Mouse (Mus musculus) brain, embryonic 14.5 days (tissue): Measurements from ENCODE around the gene Lhx6. TPM values are rescaled to one million over a fixed set of nuclear protein-coding genes. Genes with fewer than 3 reads are reported as not detected.

Experiments used
- DNase-seq: peaks from one replicate; pipeline ENCODE4 v3.0.0-alpha.2; 2011; ENCODE audit warnings: low read depth
- CTCF ChIP-seq: fragments of 200-500 bp; IDR thresholded peaks from 2 replicates; pipeline ENCODE4 v1.5.1; 2012; ENCODE audit warnings: inconsistent platforms, mild to moderate bottlenecking, moderate library complexity, borderline replicate concordance; ENCODE audit not compliant: insufficient read depth, insufficient read length; ENCODE audit errors: extremely low read depth
- POLR2A ChIP-seq: fragments of 200-500 bp; IDR thresholded peaks from 2 replicates; pipeline ENCODE4 v1.6.1; 2012; ENCODE audit warnings: mild to moderate bottlenecking, inconsistent platforms, borderline replicate concordance; ENCODE audit not compliant: poor library complexity, insufficient read depth, insufficient read length, severe bottlenecking; ENCODE audit errors: extremely low read depth
- polyA plus RNA-seq: library from polyadenylated mRNA; depleted of rRNA; stranded (reverse); fragments of >200 nt; gene quantifications from 2 replicates; pipeline ENCODE4 v1.2.3, GENCODE M21; 2012

The Lhx6 gene
- polyA plus RNA-seq, 1 experiment: 16.9 TPM

DNA sequence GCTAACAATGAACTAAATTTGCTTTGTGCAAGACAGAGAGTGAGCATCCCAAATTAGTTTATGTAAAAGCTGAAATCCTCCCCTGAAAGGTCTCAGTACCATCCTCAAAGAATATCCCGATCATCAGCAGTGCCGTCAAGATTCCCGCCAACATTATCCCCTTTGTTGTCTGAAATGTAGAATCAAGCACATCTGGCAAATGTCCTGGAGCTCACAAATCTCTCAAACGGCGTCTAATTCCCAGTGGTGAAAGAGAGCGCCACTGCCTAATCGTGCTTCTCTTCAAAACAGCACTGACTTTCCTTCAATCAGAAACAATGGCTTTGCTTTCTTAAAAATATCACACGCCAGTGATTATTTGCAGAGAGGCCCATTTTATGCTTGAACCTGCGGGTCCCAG, 38.1 kb downstream of the Lhx6 start:
- peak; percentile 68 for DNase-seq
- no peak for TF ChIP-seq POLR2A
- TF ChIP-seq CTCF: no peak

DNA sequence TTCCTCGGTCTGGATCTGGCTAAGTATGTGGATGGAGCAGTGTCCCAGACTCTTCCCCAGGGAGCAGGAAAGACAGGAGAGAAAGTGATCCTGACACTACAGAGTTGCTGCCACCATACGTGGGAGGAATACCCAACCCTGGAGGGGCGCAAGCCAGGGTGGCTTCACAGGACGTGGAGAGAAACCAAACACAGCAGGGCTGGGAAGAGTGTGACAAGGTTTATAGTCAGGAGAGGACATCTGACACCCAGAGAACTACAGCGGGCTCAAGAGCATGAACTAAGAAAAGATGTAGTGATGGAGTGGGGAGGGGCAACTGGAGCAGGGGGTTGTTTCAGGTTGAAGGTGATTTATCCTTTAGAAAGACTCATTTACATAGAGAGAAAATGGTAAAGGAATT, 43.8 kb downstream of the Lhx6 start:
- TF ChIP-seq CTCF (no peak), POLR2A (no peak)
- no peak for DNase-seq

DNA sequence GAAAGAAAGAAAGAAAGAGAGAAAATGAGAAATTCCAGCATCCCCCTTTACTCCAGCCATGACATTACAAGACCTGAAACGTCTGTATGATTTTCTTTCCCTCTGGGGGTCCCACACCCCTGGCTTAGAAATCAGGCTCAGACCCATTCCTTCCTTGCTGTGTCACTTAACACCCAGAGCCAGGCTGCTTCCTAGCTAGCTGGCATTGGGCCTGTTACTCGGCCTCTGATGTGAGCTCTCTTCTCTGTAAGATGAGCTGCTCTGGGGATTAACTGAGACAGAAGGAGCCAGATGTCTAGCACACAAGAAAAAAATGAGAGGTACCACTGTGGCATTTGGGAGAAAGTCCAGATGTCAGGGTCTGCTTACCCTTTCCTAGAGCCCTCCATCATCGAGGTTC, 49.0 kb downstream of the Lhx6 start:
- DNase-seq: no peak
- TF ChIP-seq POLR2A (no peak), CTCF (no peak)

DNA sequence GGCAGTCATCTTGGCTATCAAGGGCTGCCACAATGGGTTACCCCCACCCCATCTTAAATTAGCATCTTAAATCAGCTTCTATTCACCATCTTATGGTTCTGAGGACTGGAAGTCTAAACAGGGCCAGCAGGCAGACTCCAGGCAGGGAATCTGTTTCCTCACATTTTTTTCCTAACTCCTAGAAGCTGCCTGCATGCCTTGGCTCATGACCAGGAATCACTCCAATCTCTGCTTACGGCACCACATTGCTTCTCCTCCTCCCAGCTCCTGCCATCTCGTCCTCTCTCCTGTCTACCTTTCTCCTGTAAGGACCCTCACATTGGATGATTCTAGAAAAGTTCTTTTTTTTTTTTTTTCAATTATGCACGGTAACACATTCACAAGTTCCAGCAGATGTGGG, 52.0 kb downstream of the Lhx6 start:
- DNase-seq: peak; percentile 51
- TF ChIP-seq POLR2A (no peak), CTCF (no peak)

DNA sequence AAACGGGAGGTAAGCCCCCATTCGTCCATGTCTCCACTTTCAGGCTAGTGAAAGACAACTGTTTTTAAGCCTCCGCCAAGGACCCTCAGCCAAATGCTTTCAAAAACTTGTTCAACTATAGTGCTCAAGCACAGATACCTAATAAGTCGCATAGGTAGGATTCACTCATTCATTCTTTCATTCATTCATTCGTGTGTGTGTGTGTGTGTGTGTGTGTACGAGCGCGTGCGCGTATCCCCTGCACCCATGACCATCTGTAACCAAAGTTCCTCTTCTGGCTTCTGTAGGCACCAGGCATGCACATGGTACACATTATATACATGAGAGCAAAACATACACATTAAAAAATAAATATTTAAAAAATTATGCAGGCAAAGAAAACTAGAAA, 55.6 kb downstream of the Lhx6 start:
- no peak for DNase-seq
- TF ChIP-seq POLR2A (no peak), CTCF (no peak)

DNA sequence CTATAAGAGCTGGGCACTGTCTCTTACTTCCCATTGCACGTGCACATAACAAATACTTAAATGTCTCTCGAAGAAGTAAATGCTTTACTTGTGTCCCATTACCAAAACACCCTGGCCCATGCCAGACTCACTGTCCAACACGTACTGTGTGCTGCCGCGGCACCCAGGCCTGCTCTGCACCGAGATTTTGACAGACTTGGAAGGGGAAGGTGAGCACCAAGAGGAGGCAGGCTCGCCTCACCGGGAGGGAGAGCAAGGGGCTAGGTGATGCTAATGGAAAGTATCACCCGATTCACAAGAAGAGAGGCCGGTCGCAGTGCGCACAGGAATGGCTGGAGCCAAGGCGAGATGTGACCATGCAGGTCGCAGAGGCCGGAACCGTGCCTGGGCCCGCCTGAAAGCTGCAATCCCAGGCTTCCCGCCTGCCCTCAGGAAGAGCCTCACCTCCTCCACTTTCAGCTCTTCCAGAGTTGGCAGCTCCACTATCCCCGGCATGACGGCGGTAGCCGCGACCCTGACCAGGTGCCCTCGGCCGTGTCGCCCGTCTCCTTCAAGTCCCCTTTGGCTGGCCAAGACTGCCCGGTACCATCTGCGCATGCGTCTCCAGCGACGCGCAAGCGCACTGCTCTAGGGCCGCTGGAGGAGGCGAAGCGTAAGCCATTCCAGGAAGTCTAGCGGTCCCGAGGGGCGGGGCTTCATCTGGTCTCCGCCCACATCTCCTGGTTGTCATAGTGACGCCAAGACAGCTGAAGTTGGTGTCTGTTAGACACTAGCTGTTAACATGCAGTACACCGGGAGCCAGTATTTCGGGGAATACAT, 56.3 kb downstream of the Lhx6 start, which contains the start of the genes Ndufa8 and Morn5:
Gene Ndufa8 (minus strand): TSS at position 659 of the 819 bp plus-strand sequence.
Gene Morn5 (plus strand): TSS at position 711 of the 819 bp plus-strand sequence.
- peak; percentile 40; the same call in 1 of the 2 replicates for TF ChIP-seq POLR2A
- TF ChIP-seq CTCF: no peak

DNA sequence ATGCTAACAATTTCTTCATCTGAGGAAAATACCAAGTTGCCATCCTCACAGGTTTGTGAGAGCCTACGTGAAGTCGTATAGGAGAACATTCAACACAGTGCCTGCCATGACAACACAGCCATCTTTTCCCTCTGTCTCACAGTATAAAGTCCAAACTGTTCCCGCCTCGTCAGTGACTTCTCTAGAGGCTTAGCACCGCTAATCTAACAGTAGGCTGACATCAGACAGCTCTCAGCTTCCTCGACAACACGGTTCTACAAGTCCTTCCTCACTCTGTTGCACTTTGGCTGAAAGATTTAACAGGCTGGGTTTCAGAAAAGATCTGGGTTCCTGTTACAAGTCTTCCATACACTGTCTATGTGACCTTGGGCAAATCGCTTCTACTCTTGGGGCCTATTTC, 57.0 kb downstream of the Lhx6 start:
- TF ChIP-seq CTCF (no peak), POLR2A (no peak)

More for the DNA sequence above, 56.3 kb downstream of the Lhx6 start, which contains the start of the genes Ndufa8 and Morn5:
- DNase-seq: peak; percentile 99

DNA sequence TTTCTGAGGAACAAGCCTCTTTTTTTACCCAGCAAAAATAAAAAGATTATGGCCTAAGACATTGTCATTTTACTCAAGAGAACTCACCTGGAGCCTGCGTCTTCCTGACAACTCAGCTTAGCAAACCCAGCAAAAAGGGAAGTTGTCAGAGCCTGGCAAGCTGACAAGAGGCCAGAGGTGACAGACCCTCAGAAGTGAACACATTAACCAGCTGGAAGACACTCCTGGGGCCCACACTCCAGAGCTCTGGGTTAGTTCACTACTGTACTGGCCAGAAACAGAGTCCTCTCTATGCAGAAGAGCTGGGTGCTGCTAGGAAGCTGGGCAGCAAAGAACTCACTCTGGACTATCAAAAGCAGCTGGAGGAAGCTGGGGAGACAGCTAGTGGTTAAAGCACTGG, 64.3 kb downstream of the Lhx6 start:
- no peak for TF ChIP-seq CTCF
- no peak for TF ChIP-seq POLR2A
- DNase-seq: no peak

More for the DNA sequence above, 57.0 kb downstream of the Lhx6 start:
- no peak for DNase-seq

DNA sequence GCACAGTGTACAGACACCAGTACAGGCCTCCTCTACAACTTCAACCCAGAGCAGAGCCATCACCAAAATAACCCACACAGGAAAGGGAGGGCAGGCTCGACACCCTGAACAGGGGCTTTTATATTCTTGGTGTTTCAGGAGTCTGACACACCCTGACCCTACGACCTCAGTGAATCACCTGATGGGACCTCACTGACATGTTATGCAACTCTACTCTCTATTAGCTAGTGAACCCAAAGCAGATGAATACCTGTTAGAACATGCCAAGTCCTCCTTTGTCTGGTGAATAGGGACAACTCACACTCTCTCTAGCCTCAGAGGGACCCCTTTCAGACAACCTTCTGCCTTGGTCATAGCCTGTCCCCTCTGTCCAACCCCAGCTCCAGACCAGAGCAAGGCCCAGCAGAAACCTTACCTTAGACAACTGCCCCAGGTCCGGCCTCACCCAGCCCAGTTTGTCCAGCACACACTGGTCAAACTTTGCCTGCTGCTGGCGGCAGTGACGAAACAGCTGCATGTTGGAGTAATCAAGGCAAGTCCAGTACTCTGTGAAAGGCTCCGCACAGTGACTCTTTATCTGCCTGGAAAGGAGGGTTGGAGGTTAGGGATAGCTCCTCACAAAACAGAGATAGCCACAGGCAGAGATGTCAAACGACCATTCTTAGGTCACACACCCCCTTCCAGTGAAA, 65.8 kb downstream of the Lhx6 start:
- TF ChIP-seq CTCF (no peak), POLR2A (no peak)
- DNase-seq: no peak

DNA sequence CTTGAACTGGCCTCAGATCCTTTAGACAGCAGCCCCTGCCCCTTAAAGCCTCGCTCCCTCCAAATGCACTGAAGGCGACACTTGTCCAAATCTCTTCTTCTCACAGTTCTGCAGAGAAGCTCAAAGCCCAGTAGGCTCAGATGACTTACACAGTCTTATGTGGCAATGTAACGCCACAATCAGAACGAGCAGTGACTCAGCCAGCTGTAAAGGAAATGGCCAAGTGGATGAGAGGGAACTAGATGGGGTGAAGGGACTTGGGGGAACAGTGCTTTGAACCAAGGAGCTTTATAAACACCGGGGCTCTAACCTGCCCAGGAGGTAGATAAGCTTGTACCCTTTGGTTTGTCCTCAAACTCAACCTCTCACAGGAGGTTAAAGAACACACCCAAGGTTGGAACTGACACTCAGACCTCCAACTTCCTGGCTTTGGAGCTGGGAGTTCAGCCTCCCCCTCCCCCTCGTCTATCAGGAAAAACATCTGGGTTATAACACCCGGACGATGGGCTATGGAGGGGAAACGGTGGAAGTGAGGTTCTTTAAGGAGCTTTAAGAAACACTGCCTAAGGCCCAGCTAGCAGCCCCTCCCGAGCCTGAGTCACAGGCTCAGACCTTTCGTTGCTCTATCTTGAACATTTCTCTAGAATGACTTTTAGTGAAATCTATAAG, 69.7 kb downstream of the Lhx6 start:
- TF ChIP-seq CTCF (no peak), POLR2A (no peak)
- no peak for DNase-seq

DNA sequence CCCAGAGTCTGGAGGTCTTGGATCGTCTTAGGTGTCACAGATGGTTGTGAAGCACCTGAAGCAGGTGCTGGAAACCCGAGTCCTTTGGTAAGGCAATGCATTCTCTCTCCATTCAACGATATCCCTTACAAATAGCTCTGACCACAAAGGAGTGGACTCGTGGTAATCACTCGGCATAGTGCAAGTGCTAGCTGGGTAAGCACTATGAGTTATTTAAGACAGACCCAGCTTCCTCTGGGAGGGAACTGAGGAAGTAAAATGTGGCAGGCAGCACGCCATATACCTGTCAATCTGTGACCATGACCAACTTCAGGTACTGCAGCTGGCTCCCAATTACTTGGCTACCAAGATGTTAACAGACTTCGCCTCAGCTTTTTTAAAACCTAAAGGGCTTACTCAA, 70.3 kb downstream of the Lhx6 start:
- DNase-seq: no peak
- no peak for TF ChIP-seq CTCF
- TF ChIP-seq POLR2A: no peak
